Mouse (Mus musculus) hindbrain, embryonic 10.5 days (tissue): Measurements from ENCODE around the gene Adora2a. TPM values are rescaled to one million over a fixed set of nuclear protein-coding genes. Genes with fewer than 3 reads are reported as not detected.
A peak's percentile ranks its signal among the peaks of the same experiment; 100 is the strongest.
"Not testable (repeated sequence)": the region's sequence is repeated elsewhere in the genome, so short reads cannot be mapped to it uniquely, and the experiment has no call there.

Experiments used
- DNase-seq: peaks from one replicate; pipeline ENCODE4 v3.0.0-alpha.2; 2017; ENCODE audit warnings: low spot score
- H3K27ac ChIP-seq: fragments of 300-500 bp; sonication (generic); 2 replicates; pipeline ENCODE4 v1.5.1; 2016; ENCODE audit warnings: mild to moderate bottlenecking, moderate library complexity
- H3K27me3 ChIP-seq: fragments of 300-500 bp; sonication (generic); 2 replicates; pipeline ENCODE4 v1.6.1; 2016; ENCODE audit warnings: mild to moderate bottlenecking; ENCODE audit not compliant: poor library complexity, insufficient read depth, severe bottlenecking
- H3K36me3 ChIP-seq: fragments of 300-500 bp; sonication (generic); 2 replicates; pipeline ENCODE4 v1.6.1; 2016; ENCODE audit warnings: mild to moderate bottlenecking, moderate library complexity
- H3K4me1 ChIP-seq: fragments of 300-500 bp; sonication (generic); replicated peaks from 2 replicates; pipeline ENCODE4 v1.6.1; 2016; ENCODE audit warnings: mild to moderate bottlenecking
- H3K4me3 ChIP-seq: fragments of 300-500 bp; sonication (generic); 2 replicates; pipeline ENCODE4 v1.5.1; 2016; ENCODE audit warnings: mild to moderate bottlenecking, moderate library complexity
- H3K9me3 ChIP-seq: fragments of 300-500 bp; sonication (generic); 2 replicates; pipeline ENCODE4 v1.6.1; 2016; ENCODE audit warnings: mild to moderate bottlenecking, moderate library complexity
- WGBS: fragments of 180-500 bp; shearing (Covaris S2); methylation state at CpG from one replicate; pipeline ENCODE4 v1.1.7; 2016; 5-methylcytosine and 5-hydroxymethylcytosine counted together
- polyA plus RNA-seq: library from polyadenylated mRNA; unstranded; fragments of >200 nt; fragmentation: Nextera tagmentation; extraction: Ambion mirVana; gene quantifications from 2 replicates; pipeline ENCODE4 v1.2.1, GENCODE M21; 2016

Adora2a gene
- polyA plus RNA-seq, 1 experiment from 2014 or later, result 2.4 TPM

DNA sequence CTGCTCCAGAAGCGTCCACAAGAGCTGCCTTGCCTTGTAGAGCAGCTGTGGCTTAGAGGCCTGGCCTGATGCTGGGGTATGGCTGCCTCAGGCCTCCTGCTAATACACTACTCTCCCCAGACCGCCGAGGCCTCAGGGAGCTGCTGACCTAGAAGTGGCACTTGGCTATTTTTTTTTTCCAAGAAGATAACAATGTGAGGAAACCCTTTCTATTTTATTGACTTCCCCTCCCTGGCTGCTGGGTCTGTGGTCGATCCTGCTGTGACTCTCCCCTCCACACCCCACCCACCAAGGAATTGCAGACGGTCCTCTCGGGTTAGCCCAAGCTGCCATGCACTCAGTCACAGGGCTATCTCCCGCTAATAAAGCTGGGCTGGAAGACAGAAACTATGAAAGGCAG lies 17.5 kb downstream of the Adora2a start:
- no peaks in the 10 kb centered on the region for H3K27me3 ChIP-seq
- H3K4me3 ChIP-seq, result no peak overlapping the region
- no peaks in the 10 kb centered on the region for H3K9me3 ChIP-seq
- no peaks in the 10 kb centered on the region for H3K36me3 ChIP-seq
- no peaks in the 10 kb centered on the region for H3K4me1 ChIP-seq
- 82% methylated on average over 7 of the region's 7 CpGs for WGBS
- no peak overlapping the region for H3K27ac ChIP-seq
- DNase-seq, result no peak

- H3K9me3 ChIP-seq, result no peaks in the 10 kb centered on the region
- DNase-seq, result no peak
- H3K4me3 ChIP-seq, result no peak overlapping the region
- no peaks in the 10 kb centered on the region for H3K4me1 ChIP-seq
- no peak overlapping the region for H3K27ac ChIP-seq
- 89% methylated on average over 6 of the region's 6 CpGs for WGBS
- H3K27me3 ChIP-seq, result no peaks in the 10 kb centered on the region
- H3K36me3 ChIP-seq, result no peaks in the 10 kb centered on the region
Observed at GRCm38 (mm10) chr10:75335075-75335474, 18.4 kb downstream of the Adora2a start.

DNA sequence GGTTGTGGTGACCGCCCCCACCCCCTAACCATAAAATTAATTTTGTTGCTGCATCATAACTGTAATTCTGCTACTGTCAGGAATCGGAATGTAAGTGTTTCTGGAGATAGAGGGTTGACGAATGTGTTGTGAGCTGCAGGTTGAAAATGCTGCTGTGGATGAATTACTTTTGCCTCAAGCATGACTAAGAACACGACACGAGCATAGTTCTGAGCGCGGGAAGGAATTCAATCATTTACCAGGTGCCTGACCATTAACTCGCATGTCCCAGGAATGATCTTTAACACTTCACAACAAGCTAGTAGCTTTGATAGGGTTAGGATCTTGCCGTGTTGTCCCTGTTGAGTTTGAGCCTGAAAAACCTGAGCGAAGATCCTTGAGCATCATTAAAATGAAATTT lies 20.6 kb downstream of the Adora2a start:
- no peak overlapping the region for H3K4me3 ChIP-seq
- WGBS, result 89% methylated on average over 10 of the region's 10 CpGs
- no peaks in the 10 kb centered on the region for H3K36me3 ChIP-seq
- H3K27me3 ChIP-seq, result no peaks in the 10 kb centered on the region
- H3K9me3 ChIP-seq, result no peaks in the 10 kb centered on the region
- no peaks in the 10 kb centered on the region for H3K4me1 ChIP-seq
- no peak for DNase-seq
- H3K27ac ChIP-seq, result no peak overlapping the region

- DNase-seq, result no peak
- no peaks in the 10 kb centered on the region for H3K27me3 ChIP-seq
- no peaks in the 10 kb centered on the region for H3K9me3 ChIP-seq
- WGBS, result 85% methylated on average over 5 of the region's 5 CpGs
- H3K36me3 ChIP-seq, result no peaks in the 10 kb centered on the region
- no peak overlapping the region for H3K27ac ChIP-seq
- no peaks in the 10 kb centered on the region for H3K4me1 ChIP-seq
- H3K4me3 ChIP-seq, result no peak overlapping the region
Observed at GRCm38 (mm10) chr10:75338852-75339251, 22.2 kb downstream of the Adora2a start.

DNA sequence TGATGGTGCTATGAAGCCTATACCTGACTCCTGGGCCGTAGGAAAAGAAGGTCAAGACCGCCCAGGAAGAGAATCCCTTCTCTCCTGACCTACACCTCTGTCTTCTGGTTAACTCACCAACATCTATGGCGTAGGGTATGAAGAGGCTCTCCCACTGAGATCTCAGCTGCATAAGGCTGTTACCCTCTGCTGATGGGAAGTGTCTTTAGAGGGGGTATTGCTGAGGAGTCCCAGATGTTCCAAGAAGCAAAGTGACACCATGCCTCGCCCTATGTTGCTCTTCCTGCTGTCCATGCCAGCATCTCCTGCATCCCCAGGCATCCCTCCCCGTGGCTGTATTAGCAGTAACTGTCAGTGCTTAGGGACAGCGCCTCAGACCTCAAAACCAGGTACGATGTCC lies 22.7 kb downstream of the Adora2a start:
- H3K27me3 ChIP-seq, result no peaks in the 10 kb centered on the region
- 83% methylated on average over 7 of the region's 7 CpGs for WGBS
- no peak overlapping the region for H3K27ac ChIP-seq
- H3K4me1 ChIP-seq, result no peaks in the 10 kb centered on the region
- no peaks in the 10 kb centered on the region for H3K36me3 ChIP-seq
- no peaks in the 10 kb centered on the region for H3K9me3 ChIP-seq
- no peak for DNase-seq
- no peak overlapping the region for H3K4me3 ChIP-seq

GRCm38 (mm10) chr10:75341936-75342335 lies 25.3 kb downstream of the Adora2a start:
- Histone ChIP-seq H3K36me3 (no peaks in the 10 kb centered on the region), H3K4me3 (no peak overlapping the region), H3K4me1 (no peaks in the 10 kb centered on the region), H3K9me3 (no peaks in the 10 kb centered on the region), H3K27me3 (no peaks in the 10 kb centered on the region), H3K27ac (no peak overlapping the region)
- DNase-seq, result no peak
- 40% methylated on average over 8 of the region's 8 CpGs for WGBS

- H3K4me3 ChIP-seq, result not testable (repeated sequence)
Observed at GRCm38 (mm10) chr10:75344563-75344962, 27.9 kb downstream of the Adora2a start.

GRCm38 (mm10) chr10:75345265-75345664 lies 28.6 kb downstream of the Adora2a start:
- Histone ChIP-seq H3K27me3 (no peaks in the 10 kb centered on the region), H3K4me1 (no peaks in the 10 kb centered on the region), H3K36me3 (no peaks in the 10 kb centered on the region), H3K9me3 (no peaks in the 10 kb centered on the region), H3K27ac (no peak overlapping the region), H3K4me3 (no peak overlapping the region)
- WGBS, result 84% methylated on average over 2 of the region's 2 CpGs
- DNase-seq, result no peak

More at GRCm38 (mm10) chr10:75344563-75344962, 27.9 kb downstream of the Adora2a start:
- not testable (repeated sequence) for H3K27me3 ChIP-seq, DNase-seq, H3K9me3 ChIP-seq, H3K27ac ChIP-seq, H3K36me3 ChIP-seq, H3K4me1 ChIP-seq
- WGBS, result 78% methylated on average over 1 of the region's 1 CpGs

GRCm38 (mm10) chr10:75350564-75350963 lies 33.9 kb downstream of the Adora2a start:
- Histone ChIP-seq H3K36me3 (no peaks in the 10 kb centered on the region), H3K27ac (no peak overlapping the region), H3K4me1 (no peaks in the 10 kb centered on the region), H3K9me3 (no peaks in the 10 kb centered on the region), H3K4me3 (no peak overlapping the region), H3K27me3 (no peaks in the 10 kb centered on the region)
- 88% methylated on average over 5 of the region's 5 CpGs for WGBS
- no peak for DNase-seq

DNA sequence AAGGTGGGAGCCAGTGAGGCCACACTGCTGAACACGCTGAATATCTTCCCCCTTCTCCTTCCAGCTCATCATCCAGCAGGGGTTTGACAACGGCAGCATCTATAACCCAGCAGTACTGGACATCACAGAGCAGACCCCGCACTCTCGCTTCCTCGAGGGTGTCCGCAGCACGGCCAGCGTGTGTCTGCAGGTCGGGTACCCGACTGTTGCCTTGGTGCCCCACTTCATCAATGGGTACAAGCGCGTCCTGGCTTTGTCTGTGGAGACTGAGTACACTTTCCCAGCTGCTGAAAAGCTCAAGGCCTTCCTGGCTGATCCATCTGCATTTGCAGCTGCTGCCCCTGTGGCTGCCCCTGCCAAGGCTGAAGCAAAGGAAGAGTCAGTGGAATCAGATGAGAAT lies 35.9 kb downstream of the Adora2a start:
- Histone ChIP-seq H3K27ac (no peak overlapping the region), H3K36me3 (no peaks in the 10 kb centered on the region), H3K4me3 (no peak overlapping the region), H3K9me3 (no peaks in the 10 kb centered on the region), H3K27me3 (no peaks in the 10 kb centered on the region), H3K4me1 (no peaks in the 10 kb centered on the region)
- DNase-seq, result no peak
- 94% methylated on average over 12 of the region's 12 CpGs for WGBS

GRCm38 (mm10) chr10:75353838-75354241 lies 37.2 kb downstream of the Adora2a start:
- 72% methylated on average over 9 of the region's 9 CpGs for WGBS
- H3K4me1 ChIP-seq, H3K27ac ChIP-seq, H3K9me3 ChIP-seq, H3K4me3 ChIP-seq, DNase-seq, H3K36me3 ChIP-seq, H3K27me3 ChIP-seq: not testable (repeated sequence)

GRCm38 (mm10) chr10:75355341-75355740 lies 38.7 kb downstream of the Adora2a start:
- no peak overlapping the region for H3K27ac ChIP-seq
- H3K4me3 ChIP-seq, result no peak overlapping the region
- H3K27me3 ChIP-seq, result no peaks in the 10 kb centered on the region
- H3K4me1 ChIP-seq, result no peaks in the 10 kb centered on the region
- 87% methylated on average over 4 of the region's 4 CpGs for WGBS
- DNase-seq, result no peak
- no peaks in the 10 kb centered on the region for H3K9me3 ChIP-seq
- H3K36me3 ChIP-seq, result no peaks in the 10 kb centered on the region

- not testable (repeated sequence) for H3K4me3 ChIP-seq, H3K4me1 ChIP-seq, H3K9me3 ChIP-seq, H3K27ac ChIP-seq, H3K27me3 ChIP-seq, H3K36me3 ChIP-seq
- WGBS, result 11% methylated on average over 1 of the region's 1 CpGs
- peak; percentile 13 for DNase-seq
Observed at GRCm38 (mm10) chr10:75364214-75364690, 47.6 kb downstream of the Adora2a start.

DNA sequence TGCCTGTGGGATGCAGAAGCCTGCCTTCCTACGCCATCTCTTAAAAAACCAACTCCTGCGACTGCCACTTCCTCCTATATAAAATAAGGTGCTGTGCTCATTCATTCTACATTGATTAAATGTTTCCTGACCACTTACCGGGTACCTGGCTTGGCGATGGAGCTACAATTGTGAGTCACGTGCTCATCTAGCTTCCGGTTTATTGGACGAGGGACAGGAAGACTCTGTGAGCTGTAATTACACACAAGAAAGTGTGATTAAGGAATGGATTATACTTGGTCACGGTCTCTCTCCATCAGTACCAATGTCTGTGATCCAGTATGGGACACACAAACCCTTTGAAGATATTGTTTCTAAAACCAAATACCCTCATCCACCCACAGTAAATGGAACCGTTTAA lies 48.1 kb downstream of the Adora2a start:
- Histone ChIP-seq H3K27ac (no peak overlapping the region), H3K4me3 (no peak overlapping the region), H3K4me1 (peaks cover 3% of the 10 kb centered on the region; the same call in 1 of the 2 replicates), H3K9me3 (no peaks in the 10 kb centered on the region), H3K36me3 (no peaks in the 10 kb centered on the region), H3K27me3 (no peaks in the 10 kb centered on the region)
- no peak for DNase-seq
- 87% methylated on average over 9 of the region's 9 CpGs for WGBS
